Mouse (Mus musculus): ENCODE results near the gene Ehmt2. TPM values are rescaled to one million over a fixed set of nuclear protein-coding genes. Genes with fewer than 3 reads are reported as not detected.
"Not testable (repeated sequence)": the region's sequence is repeated elsewhere in the genome, so short reads cannot be mapped to it uniquely, and the experiment has no call there.

Gene Ehmt2
- total RNA-seq, 1 experiment from 2014 or later, result 186 TPM

GRCm38 (mm10) chr17:34891377-34891776 is 6.9 kb upstream of the Ehmt2 start:
- no peak for DNase-seq

GRCm38 (mm10) chr17:34893072-34893824 is 5.0 kb upstream of the Ehmt2 start:
- DNase-seq, result no peak

- peak; percentile 96 for DNase-seq
These were observed 4.1 kb upstream of the Ehmt2 start for GRCm38 (mm10) chr17:34894074-34894597.

GRCm38 (mm10) chr17:34894801-34895530 is 3.3 kb upstream of the Ehmt2 start:
- DNase-seq, result peak; percentile 78

GRCm38 (mm10) chr17:34895724-34896123 is 2.5 kb upstream of the Ehmt2 start:
- no peak for DNase-seq

GRCm38 (mm10) chr17:34896366-34896765 is 1.9 kb upstream of the Ehmt2 start:
- no peak for DNase-seq

GRCm38 (mm10) chr17:34897373-34898159 is 703 bp upstream of the Ehmt2 start:
- DNase-seq, result no peak

- peak; percentile 47 for DNase-seq
These were observed 410 bp downstream of the Ehmt2 start for GRCm38 (mm10) chr17:34898706-34899052.

- DNase-seq, result peak; percentile 46
These were observed 1.0 kb downstream of the Ehmt2 start for GRCm38 (mm10) chr17:34899053-34899889.

- no peak for DNase-seq
These were observed 1.6 kb downstream of the Ehmt2 start for GRCm38 (mm10) chr17:34899890-34900243.

GRCm38 (mm10) chr17:34900826-34901225 is 2.6 kb downstream of the Ehmt2 start:
- not testable (repeated sequence) for DNase-seq

GRCm38 (mm10) chr17:34901948-34902347 is 3.7 kb downstream of the Ehmt2 start:
- DNase-seq, result not testable (repeated sequence)

GRCm38 (mm10) chr17:34902895-34903294 is 4.6 kb downstream of the Ehmt2 start:
- no peak for DNase-seq

GRCm38 (mm10) chr17:34910982-34911381 is 12.7 kb downstream of the Ehmt2 start:
- DNase-seq, result no peak

- DNase-seq, result peak; percentile 78
These were observed 13.7 kb downstream of the Ehmt2 start for GRCm38 (mm10) chr17:34911945-34912351.

- no peak for DNase-seq
These were observed 15.8 kb downstream of the Ehmt2 start, which contains the start of gene Slc44a4 for GRCm38 (mm10) chr17:34913930-34914665. Gene Slc44a4 (plus strand): TSS chr17:34914466.

GRCm38 (mm10) chr17:34915410-34915831 is 17.2 kb downstream of the Ehmt2 start:
- no peak for DNase-seq

- DNase-seq, result no peak
These were observed 18.0 kb downstream of the Ehmt2 start for GRCm38 (mm10) chr17:34916316-34916715.

GRCm38 (mm10) chr17:34917188-34917587 is 18.9 kb downstream of the Ehmt2 start:
- no peak for DNase-seq

- DNase-seq, result no peak
These were observed 24.7 kb downstream of the Ehmt2 start for GRCm38 (mm10) chr17:34922939-34923338.

- DNase-seq, result no peak
These were observed 26.0 kb downstream of the Ehmt2 start for GRCm38 (mm10) chr17:34924258-34924657.
